Mouse (Mus musculus): ENCODE data around the gene Sgsm1. TPM values are rescaled to one million over a fixed set of nuclear protein-coding genes. Genes with fewer than 3 reads are reported as not detected.
A peak's percentile ranks its signal among the peaks of the same experiment; 100 is the strongest.

The Sgsm1 gene
- polyA plus RNA-seq, 1 experiment from 2014 or later = 4.9 TPM

GRCm38 (mm10) chr5:113332899-113333298, 22.3 kb upstream of the Sgsm1 start:
- ATAC-seq (replicated peaks; ENCODE audit: low FRiP score) = no peak
- no peak overlapping the region for H3K27ac ChIP-seq (ENCODE audit: low read depth, low read length)
- H3K4me2 ChIP-seq = no peak overlapping the region
- H3K9me3 ChIP-seq (ENCODE audit: control insufficient read depth, low read length) = peaks cover 7% of the 10 kb centered on the region
- WGBS = 53% methylated on average over 4 of the region's 4 CpGs
- H3K27me3 ChIP-seq (replicated peaks; ENCODE audit: control insufficient read depth, insufficient read depth, low read length) = peaks cover 52% of the 10 kb centered on the region
- no peak overlapping the region for H3K4me3 ChIP-seq (ENCODE audit: low read depth, low read length)
- no peak overlapping the region for H3K9ac ChIP-seq (ENCODE audit: low read depth, low read length)
- no peaks in the 10 kb centered on the region for H3K4me1 ChIP-seq (replicated peaks; ENCODE audit: control insufficient read depth, insufficient read depth, low read length)
- no peak for DNase-seq (ENCODE audit: low spot score)
- H3K36me3 ChIP-seq (ENCODE audit: control insufficient read depth, insufficient read depth, low read length) = no peaks in the 10 kb centered on the region

GRCm38 (mm10) chr5:113332239-113332638, 21.7 kb upstream of the Sgsm1 start:
- peaks cover 7% of the 10 kb centered on the region for H3K9me3 ChIP-seq (ENCODE audit: control insufficient read depth, low read length)
- ATAC-seq (replicated peaks; ENCODE audit: low FRiP score) (no peak), DNase-seq (ENCODE audit: low spot score) (no peak)
- no peak overlapping the region for H3K9ac ChIP-seq (ENCODE audit: low read depth, low read length)
- no peak overlapping the region for H3K27ac ChIP-seq (ENCODE audit: low read depth, low read length)
- no peak overlapping the region for H3K4me2 ChIP-seq
- peaks cover 49% of the 10 kb centered on the region for H3K27me3 ChIP-seq (replicated peaks; ENCODE audit: control insufficient read depth, insufficient read depth, low read length)
- no peaks in the 10 kb centered on the region for H3K4me1 ChIP-seq (replicated peaks; ENCODE audit: control insufficient read depth, insufficient read depth, low read length)
- H3K36me3 ChIP-seq (ENCODE audit: control insufficient read depth, insufficient read depth, low read length) = no peaks in the 10 kb centered on the region
- WGBS = 29% methylated on average over 12 of the region's 12 CpGs
- no peak overlapping the region for H3K4me3 ChIP-seq (ENCODE audit: low read depth, low read length)

- Histone ChIP-seq H3K27ac (ENCODE audit: low read depth, low read length) (no peak overlapping the region), H3K9ac (ENCODE audit: low read depth, low read length) (no peak overlapping the region), H3K27me3 (replicated peaks; ENCODE audit: control insufficient read depth, insufficient read depth, low read length) (peaks cover 34% of the 10 kb centered on the region), H3K36me3 (ENCODE audit: control insufficient read depth, insufficient read depth, low read length) (no peaks in the 10 kb centered on the region), H3K4me3 (ENCODE audit: low read depth, low read length) (no peak overlapping the region), H3K9me3 (ENCODE audit: control insufficient read depth, low read length) (peaks cover 7% of the 10 kb centered on the region), H3K4me1 (replicated peaks; ENCODE audit: control insufficient read depth, insufficient read depth, low read length) (no peaks in the 10 kb centered on the region), H3K4me2 (no peak overlapping the region)
- DNase-seq (ENCODE audit: low spot score) (no peak), ATAC-seq (replicated peaks; ENCODE audit: low FRiP score) (no peak)
- WGBS = 69% methylated on average over 3 of the region's 3 CpGs
Observed at GRCm38 (mm10) chr5:113330202-113330601, 19.6 kb upstream of the Sgsm1 start.

GRCm38 (mm10) chr5:113329463-113329862, 18.9 kb upstream of the Sgsm1 start:
- 80% methylated on average over 8 of the region's 8 CpGs for WGBS
- DNase-seq (ENCODE audit: low spot score) (no peak), ATAC-seq (replicated peaks; ENCODE audit: low FRiP score) (no peak)
- Histone ChIP-seq H3K4me3 (ENCODE audit: low read depth, low read length) (no peak overlapping the region), H3K9me3 (ENCODE audit: control insufficient read depth, low read length) (peaks cover 7% of the 10 kb centered on the region), H3K27me3 (replicated peaks; ENCODE audit: control insufficient read depth, insufficient read depth, low read length) (peaks cover 30% of the 10 kb centered on the region), H3K4me1 (replicated peaks; ENCODE audit: control insufficient read depth, insufficient read depth, low read length) (no peaks in the 10 kb centered on the region), H3K36me3 (ENCODE audit: control insufficient read depth, insufficient read depth, low read length) (no peaks in the 10 kb centered on the region), H3K4me2 (no peak overlapping the region), H3K27ac (ENCODE audit: low read depth, low read length) (no peak overlapping the region), H3K9ac (ENCODE audit: low read depth, low read length) (no peak overlapping the region)

- no peaks in the 10 kb centered on the region for H3K4me1 ChIP-seq (replicated peaks; ENCODE audit: control insufficient read depth, insufficient read depth, low read length)
- 6% methylated on average over 38 of the region's 38 CpGs for WGBS
- peak overlapping the region; percentile 29; the same call in 1 of the 2 replicates for H3K4me3 ChIP-seq (ENCODE audit: low read depth, low read length)
- H3K27ac ChIP-seq (ENCODE audit: low read depth, low read length) = no peak overlapping the region
- peaks cover 7% of the 10 kb centered on the region for H3K9me3 ChIP-seq (ENCODE audit: control insufficient read depth, low read length)
- H3K4me2 ChIP-seq = peak overlapping the region; percentile 52
- H3K9ac ChIP-seq (ENCODE audit: low read depth, low read length) = no peak overlapping the region
- H3K36me3 ChIP-seq (ENCODE audit: control insufficient read depth, insufficient read depth, low read length) = no peaks in the 10 kb centered on the region
- no peak for ATAC-seq (replicated peaks; ENCODE audit: low FRiP score)
- H3K27me3 ChIP-seq (replicated peaks; ENCODE audit: control insufficient read depth, insufficient read depth, low read length) = peaks cover 26% of the 10 kb centered on the region
- no peak for DNase-seq (ENCODE audit: low spot score)
Observed at GRCm38 (mm10) chr5:113323784-113324638, 13.4 kb upstream of the Sgsm1 start.

GRCm38 (mm10) chr5:113313998-113314397, 3.4 kb upstream of the Sgsm1 start:
- no peak for ATAC-seq (replicated peaks; ENCODE audit: low FRiP score)
- DNase-seq (ENCODE audit: low spot score) = peak; percentile 58
- H3K36me3 ChIP-seq (ENCODE audit: control insufficient read depth, insufficient read depth, low read length) = no peaks in the 10 kb centered on the region
- H3K4me2 ChIP-seq = no peak overlapping the region
- peaks cover 19% of the 10 kb centered on the region for H3K27me3 ChIP-seq (replicated peaks; ENCODE audit: control insufficient read depth, insufficient read depth, low read length)
- H3K9ac ChIP-seq (ENCODE audit: low read depth, low read length) = no peak overlapping the region
- H3K4me1 ChIP-seq (replicated peaks; ENCODE audit: control insufficient read depth, insufficient read depth, low read length) = no peaks in the 10 kb centered on the region
- WGBS = 3% methylated on average over 24 of the region's 24 CpGs
- H3K27ac ChIP-seq (ENCODE audit: low read depth, low read length) = no peak overlapping the region
- no peaks in the 10 kb centered on the region for H3K9me3 ChIP-seq (ENCODE audit: control insufficient read depth, low read length)
- H3K4me3 ChIP-seq (ENCODE audit: low read depth, low read length) = no peak overlapping the region

GRCm38 (mm10) chr5:113309491-113310376, 852 bp downstream of the Sgsm1 start:
- Histone ChIP-seq H3K27me3 (replicated peaks; ENCODE audit: control insufficient read depth, insufficient read depth, low read length) (peaks cover 29% of the 10 kb centered on the region), H3K4me1 (replicated peaks; ENCODE audit: control insufficient read depth, insufficient read depth, low read length) (0 out of 2 replicates have a peak, but pooled peaks cover 6% of the 10 kb centered on the region), H3K9me3 (ENCODE audit: control insufficient read depth, low read length) (no peaks in the 10 kb centered on the region), H3K4me3 (ENCODE audit: low read depth, low read length) (peak overlapping the region; percentile 54), H3K9ac (ENCODE audit: low read depth, low read length) (no peak overlapping the region), H3K27ac (ENCODE audit: low read depth, low read length) (no peak overlapping the region), H3K36me3 (ENCODE audit: control insufficient read depth, insufficient read depth, low read length) (no peaks in the 10 kb centered on the region), H3K4me2 (peak overlapping the region; percentile 71)
- ATAC-seq (replicated peaks; ENCODE audit: low FRiP score) (no peak), DNase-seq (ENCODE audit: low spot score) (no peak)
- WGBS = 56% methylated on average over 22 of the region's 22 CpGs

- DNase-seq (ENCODE audit: low spot score) (no peak), ATAC-seq (replicated peaks; ENCODE audit: low FRiP score) (no peak)
- 8% methylated on average over 25 of the region's 25 CpGs for WGBS
- Histone ChIP-seq H3K9me3 (ENCODE audit: control insufficient read depth, low read length) (no peaks in the 10 kb centered on the region), H3K4me2 (peak overlapping the region; percentile 45), H3K9ac (ENCODE audit: low read depth, low read length) (no peak overlapping the region), H3K27me3 (replicated peaks; ENCODE audit: control insufficient read depth, insufficient read depth, low read length) (peaks cover 23% of the 10 kb centered on the region), H3K27ac (ENCODE audit: low read depth, low read length) (no peak overlapping the region), H3K4me1 (replicated peaks; ENCODE audit: control insufficient read depth, insufficient read depth, low read length) (0 out of 2 replicates have a peak, but pooled peaks cover 6% of the 10 kb centered on the region), H3K4me3 (ENCODE audit: low read depth, low read length) (no peak overlapping the region), H3K36me3 (ENCODE audit: control insufficient read depth, insufficient read depth, low read length) (no peaks in the 10 kb centered on the region)
Observed at GRCm38 (mm10) chr5:113306750-113307477, 3.7 kb downstream of the Sgsm1 start.
